Mouse (Mus musculus): Measurements from ENCODE around the gene Gm3072. TPM values are rescaled to one million over a fixed set of nuclear protein-coding genes. Genes with fewer than 3 reads are reported as not detected.
"Not testable (repeated sequence)": the region's sequence is repeated elsewhere in the genome, so short reads cannot be mapped to it uniquely, and the experiment has no call there.

Gm3072 gene
- polyA plus RNA-seq (2015; fragmentation: Nextera tagmentation; extraction: Ambion mirVana), result not detected in 2 replicates

DNA sequence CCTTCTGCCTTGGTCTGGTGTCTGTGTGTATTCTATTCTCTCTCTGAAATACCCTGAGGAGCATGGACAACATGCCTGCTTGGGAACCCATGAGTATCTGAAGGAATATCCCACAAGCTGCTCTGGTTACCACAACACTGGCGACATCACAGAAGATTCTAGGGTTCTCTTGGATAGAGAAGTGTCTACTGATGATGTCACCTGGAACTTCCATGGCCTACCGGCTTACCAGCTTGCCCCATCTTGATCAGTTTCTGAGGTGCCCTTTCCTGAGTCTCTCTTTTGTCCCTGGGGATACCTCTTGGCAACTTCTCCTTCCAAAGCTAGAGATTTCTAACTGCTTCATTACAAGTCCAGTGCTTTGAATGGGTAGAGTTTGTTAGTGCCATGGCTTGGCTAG is at the start of gene Gm3072:
Gene Gm3072 (minus strand): TSS at position 101 of the 400 bp plus-strand sequence.
- not testable (repeated sequence) for H3K4me2 ChIP-seq; H3K27ac ChIP-seq; H3K4me3 ChIP-seq (replicated peaks); H3K9ac ChIP-seq; H3K9me3 ChIP-seq (replicated peaks); ATAC-seq (replicated peaks; ENCODE audit: low FRiP score); H3K27me3 ChIP-seq; H3K4me1 ChIP-seq; H3K36me3 ChIP-seq
- 77% methylated on average over 1 of the region's 2 CpGs for WGBS

DNA sequence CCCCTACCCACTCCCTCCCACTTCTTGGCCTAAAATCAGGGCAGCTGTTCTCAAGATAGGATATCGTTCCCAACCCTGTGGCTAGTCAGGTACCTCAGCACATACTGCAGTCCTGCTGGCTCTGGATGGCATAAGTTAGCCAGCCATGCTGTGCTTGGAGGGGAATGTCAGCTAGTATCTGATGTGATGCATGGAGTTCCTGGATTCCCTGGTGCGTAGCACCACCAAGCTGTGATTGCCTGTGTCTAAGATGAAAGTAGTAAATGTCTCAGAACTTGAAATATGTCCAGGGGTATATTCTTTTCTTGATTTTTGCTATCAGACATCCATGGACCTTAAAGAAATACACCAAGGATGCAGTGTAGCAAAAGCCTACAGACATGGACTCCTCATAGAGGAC is 23.8 kb upstream of the Gm3072 start:
- not testable (repeated sequence) for H3K4me1 ChIP-seq; H3K4me2 ChIP-seq; ATAC-seq (replicated peaks; ENCODE audit: low FRiP score); H3K9ac ChIP-seq; H3K9me3 ChIP-seq (replicated peaks); H3K27me3 ChIP-seq; H3K4me3 ChIP-seq (replicated peaks); H3K36me3 ChIP-seq; H3K27ac ChIP-seq
- 95% methylated on average over 2 of the region's 2 CpGs for WGBS

DNA sequence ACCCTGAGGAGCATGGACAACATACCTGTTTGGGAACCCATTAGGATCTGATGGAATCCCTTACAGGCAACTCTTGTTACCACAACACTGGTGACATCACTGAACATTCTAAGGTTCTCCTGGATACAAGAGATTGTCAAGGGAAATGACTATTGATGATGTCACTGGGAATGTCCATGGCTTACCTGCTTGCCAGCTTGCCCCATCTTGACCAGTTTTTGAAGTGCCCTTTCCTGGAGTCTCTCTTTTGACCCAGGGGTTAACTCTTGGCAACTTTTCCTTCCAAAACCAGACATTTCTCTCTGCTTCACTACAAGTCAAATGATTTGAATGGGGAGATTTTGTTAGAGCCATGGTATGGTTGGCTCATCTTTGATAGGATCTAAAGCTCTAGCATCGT is 22.0 kb upstream of the Gm3072 start, which contains the start of gene Gm3676:
Gene Gm3676 (minus strand): TSS at position 101 of the 400 bp plus-strand sequence.
- WGBS, result no CpG with 5 or more reads among the region's 1 CpGs
- H3K9me3 ChIP-seq (replicated peaks); H3K4me2 ChIP-seq; H3K9ac ChIP-seq; H3K4me3 ChIP-seq (replicated peaks); H3K36me3 ChIP-seq; H3K27ac ChIP-seq; H3K4me1 ChIP-seq; H3K27me3 ChIP-seq; ATAC-seq (replicated peaks; ENCODE audit: low FRiP score): not testable (repeated sequence)

DNA sequence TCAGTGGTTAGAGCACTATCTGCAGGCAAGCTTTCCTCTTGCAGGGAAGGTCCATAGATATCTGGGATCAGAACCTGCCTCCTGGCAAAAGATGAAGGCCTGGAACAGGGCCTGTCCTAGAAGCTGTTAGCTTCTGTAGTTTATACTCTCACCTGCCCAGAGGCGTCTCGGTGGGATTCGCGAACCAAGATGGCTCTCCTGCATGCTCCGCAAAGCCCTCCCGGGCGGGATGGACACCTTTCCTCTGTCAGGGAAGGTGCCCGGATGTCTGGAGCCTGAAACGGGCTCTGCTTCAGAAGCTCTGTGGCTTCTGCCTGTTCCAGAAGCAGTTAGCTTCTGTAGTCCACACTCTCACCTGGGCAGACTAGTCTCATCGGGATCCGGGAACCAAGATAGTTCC is 5.7 kb upstream of the Gm3072 start:
- H3K4me2 ChIP-seq; H3K27me3 ChIP-seq; H3K9me3 ChIP-seq (replicated peaks); H3K36me3 ChIP-seq; H3K4me3 ChIP-seq (replicated peaks); ATAC-seq (replicated peaks; ENCODE audit: low FRiP score); H3K27ac ChIP-seq; H3K4me1 ChIP-seq; H3K9ac ChIP-seq: not testable (repeated sequence)
- WGBS, result 97% methylated on average over 10 of the region's 11 CpGs

- 90% methylated on average over 5 of the region's 5 CpGs for WGBS
- ATAC-seq (replicated peaks; ENCODE audit: low FRiP score); H3K4me2 ChIP-seq; H3K9ac ChIP-seq; H3K27me3 ChIP-seq; H3K4me3 ChIP-seq (replicated peaks); H3K9me3 ChIP-seq (replicated peaks); H3K36me3 ChIP-seq; H3K4me1 ChIP-seq; H3K27ac ChIP-seq: not testable (repeated sequence)
Observed at GRCm38 (mm10) chr14:41622535-41622934, 1.9 kb downstream of the Gm3072 start.

GRCm38 (mm10) chr14:41610690-41611089 is 13.7 kb downstream of the Gm3072 start:
- not testable (repeated sequence) for H3K9me3 ChIP-seq (replicated peaks); H3K4me2 ChIP-seq; H3K36me3 ChIP-seq; ATAC-seq (replicated peaks; ENCODE audit: low FRiP score); H3K4me1 ChIP-seq; H3K27me3 ChIP-seq; H3K4me3 ChIP-seq (replicated peaks); H3K9ac ChIP-seq; H3K27ac ChIP-seq
- 85% methylated on average over 1 of the region's 1 CpGs for WGBS

- 93% methylated on average over 15 of the region's 15 CpGs for WGBS
- H3K9me3 ChIP-seq (replicated peaks); H3K4me3 ChIP-seq (replicated peaks); ATAC-seq (replicated peaks; ENCODE audit: low FRiP score); H3K4me2 ChIP-seq; H3K27me3 ChIP-seq; H3K9ac ChIP-seq; H3K27ac ChIP-seq; H3K4me1 ChIP-seq; H3K36me3 ChIP-seq: not testable (repeated sequence)
Observed at GRCm38 (mm10) chr14:41600935-41601334, 23.5 kb downstream of the Gm3072 start.

DNA sequence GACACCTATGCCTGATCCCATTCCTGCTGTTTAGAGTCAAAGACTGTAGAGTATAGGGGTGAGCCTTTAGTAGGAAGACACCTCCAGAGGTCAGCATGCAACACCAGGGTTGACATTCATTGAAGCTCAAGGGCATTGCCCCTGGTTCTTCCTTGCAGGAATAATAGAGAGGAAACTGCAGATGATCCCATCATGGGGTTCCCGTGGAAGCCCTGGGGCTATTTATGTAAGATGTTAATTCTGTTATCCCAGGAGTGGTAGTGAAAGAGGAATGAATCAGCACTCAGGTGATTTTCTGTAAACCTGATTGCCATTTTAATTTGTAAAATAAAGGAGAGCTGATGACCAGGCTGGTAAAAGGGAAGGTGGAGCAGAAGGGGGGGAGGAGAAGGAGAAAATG is 38.1 kb downstream of the Gm3072 start:
- H3K27ac ChIP-seq; H3K27me3 ChIP-seq; H3K36me3 ChIP-seq; H3K9me3 ChIP-seq (replicated peaks); H3K4me1 ChIP-seq; H3K4me2 ChIP-seq; H3K4me3 ChIP-seq (replicated peaks); ATAC-seq (replicated peaks; ENCODE audit: low FRiP score); H3K9ac ChIP-seq: not testable (repeated sequence)
- WGBS, result 66% methylated on average over 1 of the region's 1 CpGs

DNA sequence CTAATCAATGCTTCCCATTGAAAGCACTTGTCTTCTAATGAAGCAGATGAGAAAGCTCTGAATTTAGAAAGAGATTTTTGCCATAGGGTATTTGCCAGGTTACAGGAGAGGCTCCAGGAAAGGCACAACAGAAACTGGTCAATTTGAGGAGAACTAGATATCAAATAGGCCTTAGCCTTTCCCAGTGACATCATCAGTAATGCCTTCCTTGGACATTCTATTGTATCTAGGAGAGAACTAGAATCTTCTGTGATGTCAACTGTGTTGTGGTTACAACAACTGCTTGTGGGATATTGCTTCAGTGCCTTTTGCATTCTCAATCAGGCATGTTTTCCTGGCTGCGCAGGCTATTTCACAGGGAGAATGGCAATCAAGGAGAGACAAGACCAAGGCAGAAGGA is 51.5 kb downstream of the Gm3072 start, which contains the start of gene 1700049E17Rik2:
Gene 1700049E17Rik2 (plus strand): TSS at position 301 of the 400 bp plus-strand sequence.
- WGBS, result no CpG with 5 or more reads among the region's 1 CpGs
- H3K4me3 ChIP-seq (replicated peaks); H3K4me2 ChIP-seq; H3K4me1 ChIP-seq; ATAC-seq (replicated peaks; ENCODE audit: low FRiP score); H3K36me3 ChIP-seq; H3K27ac ChIP-seq; H3K9me3 ChIP-seq (replicated peaks); H3K27me3 ChIP-seq; H3K9ac ChIP-seq: not testable (repeated sequence)

Other genes starting within 250 kb of the Gm3072 start
- gene Gm7945, start 238.2 kb downstream of the Gm3072 start, polyA plus RNA-seq (2015; fragmentation: Nextera tagmentation; extraction: Ambion mirVana), result not detected in 2 replicates
- gene Gm6482, start 216.3 kb downstream of the Gm3072 start, polyA plus RNA-seq (2015; fragmentation: Nextera tagmentation; extraction: Ambion mirVana), result not detected in 2 replicates
- not detected in 2 replicates for gene Gm7954, start 171.1 kb downstream of the Gm3072 start, polyA plus RNA-seq (2015; fragmentation: Nextera tagmentation; extraction: Ambion mirVana)
- not detected in 2 replicates for gene Gm3486, start 135.1 kb downstream of the Gm3072 start, polyA plus RNA-seq (2015; fragmentation: Nextera tagmentation; extraction: Ambion mirVana)
- not detected in 2 replicates for gene Gm7970, start 69.0 kb downstream of the Gm3072 start, polyA plus RNA-seq (2015; fragmentation: Nextera tagmentation; extraction: Ambion mirVana)
- not detected in 2 replicates for gene 1700049E17Rik2, start 51.4 kb downstream of the Gm3072 start, polyA plus RNA-seq (2015; fragmentation: Nextera tagmentation; extraction: Ambion mirVana)
- gene Gm3676, start 21.9 kb upstream of the Gm3072 start, polyA plus RNA-seq (2015; fragmentation: Nextera tagmentation; extraction: Ambion mirVana), result not detected in 2 replicates
- gene Gm8068, start 77.3 kb upstream of the Gm3072 start, polyA plus RNA-seq (2015; fragmentation: Nextera tagmentation; extraction: Ambion mirVana), result not detected in 2 replicates
- gene Gm7929, start 126.0 kb upstream of the Gm3072 start, polyA plus RNA-seq (2015; fragmentation: Nextera tagmentation; extraction: Ambion mirVana), result not detected in 2 replicates
- not detected in 2 replicates for gene Gm47189, start 147.8 kb upstream of the Gm3072 start, polyA plus RNA-seq (2015; fragmentation: Nextera tagmentation; extraction: Ambion mirVana)

Measured in kidney, embryonic 15.5 days (tissue).